Mouse (Mus musculus) lung, postnatal 36 days (tissue): ENCODE measurements around the gene Abcf1.
A peak's percentile ranks its signal among the peaks of the same experiment; 100 is the strongest.
"Not testable (repeated sequence)": the region's sequence is repeated elsewhere in the genome, so short reads cannot be mapped to it uniquely, and the experiment has no call there.

Source experiments
- DNase-seq: peaks from one replicate; pipeline ENCODE4 v3.0.0; 2022; ENCODE audit warnings: mixed read lengths

Abcf1 gene

GRCm38 (mm10) chr17:35978811-35979400, 9.3 kb upstream of the Abcf1 start:
- DNase-seq: peak; percentile 27

- DNase-seq: peak; percentile 18
Observed at GRCm38 (mm10) chr17:35972131-35972530, 2.6 kb upstream of the Abcf1 start.

GRCm38 (mm10) chr17:35967621-35968020, 1.9 kb downstream of the Abcf1 start:
- DNase-seq: no peak

- no peak for DNase-seq
Observed at GRCm38 (mm10) chr17:35963279-35963678, 6.3 kb downstream of the Abcf1 start.

GRCm38 (mm10) chr17:35958533-35959223, 10.9 kb downstream of the Abcf1 start:
- DNase-seq: no peak

GRCm38 (mm10) chr17:35954665-35955064, 14.9 kb downstream of the Abcf1 start:
- no peak for DNase-seq

- DNase-seq: not testable (repeated sequence)
Observed at GRCm38 (mm10) chr17:35952559-35952958, 17.0 kb downstream of the Abcf1 start.

- not testable (repeated sequence) for DNase-seq
Observed at GRCm38 (mm10) chr17:35950946-35951345, 18.6 kb downstream of the Abcf1 start.

GRCm38 (mm10) chr17:35939941-35940340, 29.6 kb downstream of the Abcf1 start:
- DNase-seq: no peak

GRCm38 (mm10) chr17:35939108-35939507, 30.5 kb downstream of the Abcf1 start:
- DNase-seq: no peak

- peak; percentile 62 for DNase-seq
Observed at GRCm38 (mm10) chr17:35937700-35938348, 31.7 kb downstream of the Abcf1 start.

GRCm38 (mm10) chr17:35935763-35936162, 33.8 kb downstream of the Abcf1 start:
- not testable (repeated sequence) for DNase-seq

- no peak for DNase-seq
Observed at GRCm38 (mm10) chr17:35932608-35933007, 37.0 kb downstream of the Abcf1 start.

- no peak for DNase-seq
Observed at GRCm38 (mm10) chr17:35930627-35931026, 38.9 kb downstream of the Abcf1 start.

GRCm38 (mm10) chr17:35929534-35929933, 40.0 kb downstream of the Abcf1 start:
- no peak for DNase-seq

GRCm38 (mm10) chr17:35927471-35927870, 42.1 kb downstream of the Abcf1 start:
- no peak for DNase-seq

- DNase-seq: no peak
Observed at GRCm38 (mm10) chr17:35923281-35923680, 46.3 kb downstream of the Abcf1 start.

- peak; percentile 46 for DNase-seq
Observed at GRCm38 (mm10) chr17:35922566-35922965, 47.0 kb downstream of the Abcf1 start.

GRCm38 (mm10) chr17:35921710-35922109, 47.9 kb downstream of the Abcf1 start:
- DNase-seq: no peak

GRCm38 (mm10) chr17:35920862-35921562, 48.5 kb downstream of the Abcf1 start:
- peak; percentile 77 for DNase-seq

- DNase-seq: peak; percentile 28
Observed at GRCm38 (mm10) chr17:35920384-35920783, 49.2 kb downstream of the Abcf1 start.

- DNase-seq: no peak
Observed at GRCm38 (mm10) chr17:35919864-35920301, 49.7 kb downstream of the Abcf1 start.

GRCm38 (mm10) chr17:35919060-35919715, 50.4 kb downstream of the Abcf1 start:
- DNase-seq: peak; percentile 99
